Mouse (Mus musculus): ENCODE measurements around the gene Slc6a3.

The Slc6a3 gene

GRCm38 (mm10) chr13:73536403-73536821 lies at the start of gene Slc6a3:
Gene Slc6a3 (plus strand): TSS chr13:73536747.
- DNase-seq, result peak; percentile 86

DNA sequence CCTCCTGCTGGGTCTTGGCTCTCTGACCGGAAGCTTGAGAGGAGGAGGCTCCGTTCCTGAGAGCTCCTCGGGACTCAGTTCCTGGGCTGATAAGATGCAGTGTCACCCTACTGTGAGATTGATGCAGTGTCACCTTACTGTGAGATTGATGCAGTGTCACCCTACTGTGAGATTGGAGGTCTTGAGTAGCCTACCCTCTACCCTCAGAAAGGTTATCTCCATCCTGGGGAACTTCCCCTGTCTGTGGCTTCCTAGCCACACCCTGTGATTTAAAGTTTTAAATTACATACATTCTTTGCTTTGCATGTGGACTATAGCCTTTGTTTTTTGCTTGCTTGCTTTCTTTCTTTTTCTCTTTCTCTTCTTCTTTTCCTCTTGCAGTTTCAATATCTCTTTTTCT lies 48.4 kb upstream of the Slc6a3 start:
- no peak for DNase-seq

DNA sequence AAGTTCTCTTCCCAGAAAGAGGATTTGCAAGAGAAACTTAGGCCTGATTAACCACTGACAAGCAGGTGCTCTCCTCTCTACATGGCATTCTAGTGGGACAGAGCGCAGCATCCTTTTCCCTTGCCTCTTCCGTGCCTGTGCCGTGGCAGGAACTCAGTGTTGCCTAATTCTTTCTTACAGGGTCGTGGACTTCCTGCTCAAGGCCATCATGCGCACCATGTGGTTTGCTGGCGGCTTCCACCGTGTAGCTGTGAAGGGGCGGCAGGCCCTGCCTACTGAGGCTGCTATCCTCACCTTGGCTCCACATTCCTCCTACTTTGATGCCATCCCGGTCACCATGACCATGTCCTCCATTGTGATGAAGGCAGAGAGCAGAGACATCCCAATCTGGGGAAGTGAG lies 47.8 kb upstream of the Slc6a3 start:
- no peak for DNase-seq

DNA sequence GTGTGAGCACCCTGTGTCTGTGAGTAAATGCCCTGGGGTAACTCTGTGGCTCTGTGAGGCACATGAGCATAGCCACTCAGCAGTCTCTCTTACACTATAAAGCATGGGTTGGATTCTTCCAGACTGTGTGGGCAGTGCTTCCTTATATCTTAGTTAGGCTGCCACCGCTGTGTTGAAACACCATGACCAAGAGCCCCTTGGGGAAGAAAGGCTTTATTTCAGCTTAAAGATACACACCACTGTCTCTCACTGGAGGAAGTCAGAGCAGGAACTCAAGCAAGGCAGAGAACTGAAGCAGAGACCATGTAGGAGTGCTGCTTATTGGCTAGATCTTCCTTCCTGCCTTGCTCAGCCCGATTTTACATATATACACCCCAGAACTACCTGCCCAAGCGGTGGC lies 46.6 kb upstream of the Slc6a3 start:
- DNase-seq, result no peak

DNA sequence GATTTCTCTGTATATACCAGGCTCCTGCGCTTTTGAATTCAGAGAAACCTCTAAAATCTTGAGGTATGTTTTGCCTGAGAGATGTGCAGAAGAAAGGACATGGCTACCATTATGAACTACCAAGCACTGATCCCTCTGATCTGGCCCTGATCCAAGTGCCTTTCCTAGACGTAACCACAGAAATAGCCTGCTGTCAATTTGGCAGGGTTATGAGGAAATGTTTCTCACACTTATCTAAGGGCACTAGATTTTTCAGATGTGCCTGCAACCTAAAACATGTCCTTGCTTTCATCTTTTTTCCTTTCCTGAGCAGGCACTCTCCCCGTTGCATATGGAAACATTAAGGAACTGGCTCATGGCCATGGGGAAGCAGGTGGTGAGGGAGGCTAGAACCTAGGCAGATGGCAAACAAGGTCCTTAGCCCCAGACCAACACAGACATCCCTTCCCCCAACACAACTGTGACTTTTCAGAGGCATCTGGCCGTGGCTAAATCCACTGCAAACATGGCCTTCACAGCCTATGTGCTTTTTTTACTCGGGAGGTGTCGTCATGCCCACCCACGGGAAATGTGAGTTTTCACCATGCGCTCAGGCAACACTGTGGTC lies 45.9 kb upstream of the Slc6a3 start:
- no peak for DNase-seq

GRCm38 (mm10) chr13:73493183-73493582 lies 43.4 kb upstream of the Slc6a3 start:
- DNase-seq, result no peak

DNA sequence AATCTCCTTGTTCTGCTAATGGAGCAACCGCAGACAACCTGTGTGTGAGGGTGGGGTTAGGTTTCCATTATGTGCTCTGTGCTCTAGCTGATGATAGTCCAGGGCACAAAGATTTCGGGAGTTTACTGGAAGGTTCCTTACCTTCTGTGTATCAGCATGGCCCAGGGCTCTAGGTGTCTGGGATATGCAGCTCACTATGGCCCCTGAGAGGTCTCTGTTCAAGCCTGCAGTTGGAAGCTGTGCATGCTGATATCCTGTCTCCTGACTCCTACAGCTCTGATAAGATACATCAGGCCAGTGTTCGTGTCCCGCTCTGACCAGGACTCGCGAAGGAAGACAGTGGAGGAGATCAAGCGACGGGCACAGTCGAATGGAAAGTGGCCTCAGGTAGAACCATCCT lies 42.0 kb upstream of the Slc6a3 start:
- DNase-seq, result no peak

- no peak for DNase-seq
Observed at GRCm38 (mm10) chr13:73496137-73496536, 40.4 kb upstream of the Slc6a3 start.

GRCm38 (mm10) chr13:73499893-73500604 lies 36.5 kb upstream of the Slc6a3 start:
- peak; percentile 92 for DNase-seq

- peak; percentile 46 for DNase-seq
Observed at GRCm38 (mm10) chr13:73502719-73503118, 33.8 kb upstream of the Slc6a3 start.

- DNase-seq, result peak; percentile 94
Observed at GRCm38 (mm10) chr13:73505686-73506467, 30.7 kb upstream of the Slc6a3 start.

DNA sequence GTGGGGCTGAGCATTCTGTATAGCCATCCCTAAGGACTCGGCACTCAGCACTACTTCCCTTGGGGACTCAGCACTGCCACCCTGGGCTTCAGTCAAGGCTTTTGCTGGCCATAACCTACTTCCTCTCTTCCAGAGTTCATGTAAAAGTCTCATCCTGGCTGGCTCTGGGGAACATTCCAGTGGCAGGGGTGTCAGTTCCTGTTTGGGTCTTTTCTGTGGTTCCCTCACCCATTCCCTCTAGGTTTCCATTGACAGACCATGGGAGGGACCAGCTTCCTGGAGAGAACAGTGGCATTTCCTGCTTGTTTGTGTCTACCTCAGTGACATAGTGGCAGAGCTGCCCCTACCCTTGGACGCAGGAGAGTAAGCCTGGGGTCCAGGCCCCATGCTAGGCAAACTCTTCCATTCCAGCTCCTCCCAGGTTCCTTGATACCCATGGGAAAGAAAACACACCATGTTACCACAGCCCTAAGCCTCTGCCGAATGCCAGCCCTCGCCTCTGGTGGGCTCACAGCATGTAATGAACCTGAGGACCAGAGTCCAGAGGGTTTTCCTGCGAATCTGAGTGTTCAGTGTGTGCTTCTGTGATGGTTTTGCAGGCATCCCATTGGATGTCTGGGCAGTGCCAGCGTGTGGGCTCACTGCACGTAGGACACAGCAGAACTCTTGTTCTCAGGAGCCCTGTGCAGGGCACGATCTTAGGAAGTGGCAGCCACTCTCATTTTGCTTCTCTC lies 27.6 kb upstream of the Slc6a3 start:
- DNase-seq, result peak; percentile 92

- peak; percentile 78 for DNase-seq
Observed at GRCm38 (mm10) chr13:73509869-73510268, 26.7 kb upstream of the Slc6a3 start.

- DNase-seq, result peak; percentile 89
Observed at GRCm38 (mm10) chr13:73512776-73513673, 23.5 kb upstream of the Slc6a3 start.

- DNase-seq, result peak; percentile 30
Observed at GRCm38 (mm10) chr13:73516886-73517285, 19.7 kb upstream of the Slc6a3 start.

- peak; percentile 10 for DNase-seq
Observed at GRCm38 (mm10) chr13:73533716-73534115, 2.8 kb upstream of the Slc6a3 start.

DNA sequence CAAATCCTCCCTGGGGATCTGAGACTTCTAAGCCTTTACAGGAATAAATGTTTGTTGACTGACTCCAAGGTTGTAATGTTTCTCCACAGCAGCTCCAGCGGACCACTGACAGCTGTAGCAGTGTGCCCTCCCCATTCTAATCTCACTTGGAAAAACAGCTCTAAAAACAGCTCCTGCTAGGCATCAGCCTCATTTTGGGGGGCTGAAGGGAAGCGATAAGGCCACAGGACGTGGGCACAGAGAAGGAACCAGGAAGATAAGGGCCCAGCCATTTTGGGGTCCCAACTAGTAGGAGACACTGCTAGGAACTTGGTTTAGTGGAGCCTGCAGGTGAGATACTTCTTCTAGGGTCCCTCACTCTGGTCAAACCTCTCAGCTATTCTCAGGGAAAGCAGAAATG lies 1.3 kb upstream of the Slc6a3 start:
- peak; percentile 39 for DNase-seq

DNA sequence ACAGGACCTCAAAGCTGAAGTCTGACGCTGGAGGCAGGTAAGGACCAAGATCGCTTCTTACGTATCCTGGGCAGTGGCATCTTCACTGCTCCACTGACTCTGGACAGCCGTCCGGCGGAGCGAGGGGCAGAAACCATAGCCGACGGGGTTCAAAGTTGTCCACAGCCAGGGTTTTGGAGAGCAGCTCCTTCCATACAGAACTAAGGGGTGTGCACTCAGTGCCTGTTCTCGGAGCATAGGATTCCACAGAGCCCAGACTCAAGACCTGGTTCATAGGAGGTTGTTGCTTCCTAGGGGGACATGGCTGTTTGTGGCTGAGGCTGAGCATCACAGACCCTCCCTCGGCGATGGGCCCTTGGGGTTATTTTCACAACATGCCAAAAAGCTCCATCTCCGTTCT lies 277 bp downstream of the Slc6a3 start:
- DNase-seq, result no peak

GRCm38 (mm10) chr13:73564201-73564600 lies 27.7 kb downstream of the Slc6a3 start:
- DNase-seq, result peak; percentile 71

GRCm38 (mm10) chr13:73575051-73575450 lies 38.5 kb downstream of the Slc6a3 start:
- no peak for DNase-seq

GRCm38 (mm10) chr13:73577277-73577676 lies 40.7 kb downstream of the Slc6a3 start:
- no peak for DNase-seq

DNA sequence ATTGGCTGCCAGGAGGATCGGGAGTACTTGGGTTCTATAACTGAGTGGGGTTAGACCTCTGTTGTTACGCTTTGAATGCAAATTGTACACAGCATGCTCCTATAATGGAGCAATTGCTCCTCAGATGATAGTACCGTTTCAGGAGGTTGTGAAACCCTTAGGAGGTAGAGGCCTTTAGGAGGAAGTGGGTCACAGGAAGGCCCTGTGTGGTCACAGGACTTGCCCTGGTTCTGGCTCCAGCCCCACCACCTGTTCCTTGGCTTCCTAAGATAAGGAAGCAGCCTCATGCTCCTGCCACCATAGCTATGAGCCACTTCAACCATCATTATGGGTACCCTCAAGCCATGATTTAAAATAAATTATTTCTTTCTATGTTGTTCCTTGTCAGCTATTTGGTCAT lies 54.9 kb downstream of the Slc6a3 start:
- no peak for DNase-seq

Measured in heart, adult 11 months (tissue).